Mouse (Mus musculus) A20 (cell line): Measurements from ENCODE around the gene Cog4.
"Not testable (repeated sequence)": the region's sequence is repeated elsewhere in the genome, so short reads cannot be mapped to it uniquely, and the experiment has no call there.

Source experiments
- DNase-seq: peaks from one replicate; pipeline ENCODE4 v3.0.0-alpha.2; 2011; ENCODE audit warnings: low read depth, low spot score

Gene Cog4

GRCm38 (mm10) chr8:110921492-110922230 lies 75.3 kb downstream of the Cog4 start:
- no peak for DNase-seq

- no peak for DNase-seq
Measured at GRCm38 (mm10) chr8:110925691-110926140, 79.3 kb downstream of the Cog4 start.

GRCm38 (mm10) chr8:110926690-110927089 lies 80.3 kb downstream of the Cog4 start:
- no peak for DNase-seq

GRCm38 (mm10) chr8:110928435-110928834 lies 82.0 kb downstream of the Cog4 start:
- DNase-seq, result no peak

GRCm38 (mm10) chr8:110929066-110929465 lies 82.7 kb downstream of the Cog4 start:
- DNase-seq, result peak; percentile 47

- DNase-seq, result not testable (repeated sequence)
Measured at GRCm38 (mm10) chr8:110929672-110930071, 83.3 kb downstream of the Cog4 start.

- DNase-seq, result no peak
Measured at GRCm38 (mm10) chr8:110931176-110931939, 85.0 kb downstream of the Cog4 start.
